Mouse (Mus musculus) C2C12 (cell line): ENCODE measurements around the gene Hykk. TPM values are rescaled to one million over a fixed set of nuclear protein-coding genes. Genes with fewer than 3 reads are reported as not detected.

Experiments used
- H3K27me3 ChIP-seq: one replicate; pipeline ENCODE4 v1.6.1; 2011; ENCODE audit not compliant: control insufficient read depth, insufficient read depth, insufficient read length
- H3K36me3 ChIP-seq: one replicate; pipeline ENCODE4 v1.6.1; 2011; ENCODE audit not compliant: control insufficient read depth, insufficient read depth
- H3K4me3 ChIP-seq: one replicate; pipeline ENCODE4 v1.5.1; 2011; ENCODE audit warnings: mild to moderate bottlenecking, control low read depth; ENCODE audit not compliant: poor library complexity, insufficient read depth, severe bottlenecking
- H3K79me2 ChIP-seq: one replicate; pipeline ENCODE4 v1.6.1; 2011; ENCODE audit not compliant: control insufficient read depth, insufficient read depth
- H3K79me3 ChIP-seq: one replicate; pipeline ENCODE4 v1.6.1; 2011; ENCODE audit warnings: low read depth, control low read depth
- H3ac ChIP-seq: one replicate; pipeline ENCODE3; 2011; ENCODE audit warnings: low read depth; ENCODE audit not compliant: control insufficient read depth, insufficient read length
- CEBPB ChIP-seq: IDR thresholded peaks from one replicate; pipeline ENCODE4 v1.6.1; 2011; ENCODE audit warnings: low read depth, mild to moderate bottlenecking, control low read depth, moderate library complexity
- CTCF ChIP-seq: IDR thresholded peaks from one replicate; pipeline ENCODE4 v1.5.1; 2011; ENCODE audit not compliant: control insufficient read depth, insufficient read depth, insufficient read length
- FOSL1 ChIP-seq: IDR thresholded peaks from one replicate; pipeline ENCODE4 v1.8.0; 2011; ENCODE audit warnings: mild to moderate bottlenecking, low read length; ENCODE audit not compliant: poor library complexity, insufficient read depth, severe bottlenecking
- MAX ChIP-seq: IDR thresholded peaks from one replicate; pipeline ENCODE4 v1.6.1; 2011; ENCODE audit warnings: mild to moderate bottlenecking, control low read depth
- MYOD1 ChIP-seq: IDR thresholded peaks from one replicate; pipeline ENCODE4 v1.6.1; 2011; ENCODE audit warnings: low read depth; ENCODE audit not compliant: control insufficient read depth, insufficient read length
- MYOG ChIP-seq: IDR thresholded peaks from one replicate; pipeline ENCODE4 v1.6.1; 2011; ENCODE audit not compliant: control insufficient read depth, insufficient read length; ENCODE audit errors: extremely low read depth
- USF1 ChIP-seq: IDR thresholded peaks from one replicate; pipeline ENCODE4 v1.6.1; 2011; ENCODE audit warnings: low read depth, mild to moderate bottlenecking, control low read depth, moderate library complexity
- long read RNA-seq, 2 experiments: library from polyadenylated mRNA; unstranded; transcript quantifications; one replicate each; pipeline ENCODE4 v2.0.0; 2019 to 2020
- polyA plus RNA-seq: library from polyadenylated mRNA; unstranded; fragments of >200 nt; fragmentation: generic; extraction: Trizol; gene quantifications from one replicate; pipeline ENCODE4 v1.2.1, GENCODE M21; 2012; ENCODE audit warnings: missing spikeins

The Hykk gene
- polyA plus RNA-seq, result 0.08 TPM
- long read RNA-seq, experiment 1, partial matches to known transcripts, result 0 of 1 reads
- long read RNA-seq, experiment 1, other reads (novel, unspliced or antisense), result 1 of 1 reads
- long read RNA-seq, experiment 2, partial matches to known transcripts, result 1 of 2 reads
- long read RNA-seq, experiment 2, other reads (novel, unspliced or antisense), result 1 of 2 reads

DNA sequence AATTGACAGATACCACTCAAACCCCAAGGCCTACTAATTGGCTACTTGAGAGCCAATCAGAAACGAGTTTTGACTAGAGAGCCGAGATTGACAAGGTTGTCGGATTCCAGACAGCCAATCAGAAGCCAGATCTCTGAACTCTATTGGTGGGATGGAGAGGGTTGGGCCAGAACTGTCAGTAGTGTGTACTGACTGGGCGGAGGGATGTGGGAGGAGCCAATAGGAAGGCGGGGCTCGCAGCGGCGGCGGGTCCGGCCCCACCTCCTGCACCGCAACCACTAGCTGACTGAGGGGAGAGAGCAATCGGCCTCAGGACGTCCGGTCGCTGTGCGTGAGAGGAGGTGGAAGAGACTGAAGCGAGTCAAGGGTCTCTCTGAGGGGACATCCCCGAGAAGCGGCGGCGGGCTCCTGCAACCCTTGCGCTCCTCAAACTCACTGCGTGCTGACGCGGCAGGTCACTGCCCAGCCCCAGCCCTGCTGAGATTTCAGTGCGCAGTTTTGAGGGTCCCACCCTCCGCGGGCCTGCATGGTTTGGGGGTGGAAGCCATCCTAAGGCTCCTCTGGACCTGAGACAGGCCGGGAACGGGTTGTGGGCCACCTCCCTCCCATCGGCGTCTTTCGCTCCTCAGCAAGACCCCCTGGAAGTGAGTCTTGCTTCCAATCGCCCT is at the start of gene Hykk:
Gene Hykk, plus strand, starts transcription at position 274 of the 668 bp plus-strand sequence.
- Histone ChIP-seq H3K4me3 (no peak within 1 kb of the TSS), H3K79me2 (no peaks in the 10 kb centered on the region), H3K79me3 (no peaks in the 10 kb centered on the region), H3ac (no peak within 1 kb of the TSS), H3K27me3 (no peaks in the 10 kb centered on the region), H3K36me3 (peaks cover 12% of the 10 kb centered on the region)
- TF ChIP-seq MYOG (no peak), CTCF (no peak), FOSL1 (no peak), MAX (no peak), USF1 (no peak), CEBPB (no peak), MYOD1 (no peak)

- peaks cover 74% of the 10 kb centered on the region for H3K79me2 ChIP-seq
- H3ac ChIP-seq, result no peak overlapping the region
- H3K4me3 ChIP-seq, result no peak overlapping the region
- H3K27me3 ChIP-seq, result no peaks in the 10 kb centered on the region
- peaks cover 64% of the 10 kb centered on the region for H3K36me3 ChIP-seq
- peaks cover 66% of the 10 kb centered on the region for H3K79me3 ChIP-seq
- TF ChIP-seq USF1 (no peak), CTCF (no peak), MYOG (no peak), MAX (no peak), CEBPB (no peak)
These were observed 38.3 kb upstream of the Hykk start for GRCm38 (mm10) chr9:54878759-54879158.

GRCm38 (mm10) chr9:54892111-54892510 is 25.0 kb upstream of the Hykk start:
- Histone ChIP-seq H3ac (no peak overlapping the region), H3K4me3 (no peak overlapping the region), H3K79me2 (no peaks in the 10 kb centered on the region), H3K36me3 (peaks cover 67% of the 10 kb centered on the region), H3K79me3 (no peaks in the 10 kb centered on the region), H3K27me3 (no peaks in the 10 kb centered on the region)
- TF ChIP-seq CEBPB, result no peak
- no peak for TF ChIP-seq USF1
- no peak for TF ChIP-seq MYOG
- TF ChIP-seq MYOD1, result no peak
- TF ChIP-seq FOSL1, result no peak
- no peak for TF ChIP-seq MAX
- TF ChIP-seq CTCF, result no peak

DNA sequence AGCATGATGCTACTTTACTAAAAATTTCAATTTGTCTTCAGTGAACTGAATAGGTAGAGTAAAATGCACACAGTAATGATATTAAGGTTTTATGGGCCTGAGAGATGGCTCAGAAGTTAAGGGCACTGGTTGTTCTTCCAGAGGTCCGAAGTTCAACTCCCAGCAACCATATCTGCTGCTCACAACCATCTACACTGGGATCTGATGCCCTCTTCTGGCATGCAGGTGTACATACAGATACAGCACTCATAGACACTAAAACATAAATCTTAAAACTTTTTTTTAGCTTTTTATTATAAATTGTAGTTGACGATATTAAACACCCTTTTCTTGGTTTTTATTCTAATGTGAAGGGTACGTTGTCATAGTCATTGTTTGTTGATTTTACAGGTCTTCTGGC is 20.0 kb upstream of the Hykk start:
- Histone ChIP-seq H3ac (no peak overlapping the region), H3K36me3 (peaks cover 65% of the 10 kb centered on the region), H3K79me3 (no peaks in the 10 kb centered on the region), H3K27me3 (no peaks in the 10 kb centered on the region), H3K4me3 (no peak overlapping the region), H3K79me2 (no peaks in the 10 kb centered on the region)
- no peak for TF ChIP-seq MYOD1
- TF ChIP-seq FOSL1, result no peak
- TF ChIP-seq CTCF, result no peak
- TF ChIP-seq CEBPB, result no peak
- TF ChIP-seq MAX, result no peak
- TF ChIP-seq USF1, result no peak
- TF ChIP-seq MYOG, result no peak

DNA sequence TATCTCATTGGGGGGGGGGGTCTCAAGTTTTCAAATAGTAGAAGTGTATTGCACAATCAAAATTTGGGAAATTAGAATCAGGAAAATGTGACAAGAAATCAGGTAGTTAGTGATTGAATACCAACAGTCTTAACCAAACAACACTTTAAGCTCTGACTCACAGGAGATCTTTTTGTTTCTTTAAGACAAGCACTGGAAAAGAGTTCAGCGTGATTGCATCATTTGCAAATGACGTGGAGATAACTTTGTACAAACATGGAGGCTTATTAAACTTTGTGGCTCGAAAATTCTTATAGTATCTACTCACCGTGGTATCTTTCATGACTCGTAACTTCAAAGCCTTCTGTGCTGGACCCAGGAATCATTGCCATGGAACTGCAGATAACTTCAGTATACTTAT is 7.6 kb upstream of the Hykk start:
- Histone ChIP-seq H3K36me3 (peaks cover 66% of the 10 kb centered on the region), H3K79me3 (no peaks in the 10 kb centered on the region)
- peak; percentile 84 for TF ChIP-seq CEBPB
- TF ChIP-seq USF1, result no peak

GRCm38 (mm10) chr9:54915576-54915975 is 1.5 kb upstream of the Hykk start:
- Histone ChIP-seq H3ac (no peak overlapping the region), H3K36me3 (peaks cover 20% of the 10 kb centered on the region), H3K27me3 (no peaks in the 10 kb centered on the region), H3K79me3 (no peaks in the 10 kb centered on the region), H3K79me2 (no peaks in the 10 kb centered on the region), H3K4me3 (no peak overlapping the region)
- no peak for TF ChIP-seq FOSL1
- TF ChIP-seq MAX, result no peak
- no peak for TF ChIP-seq MYOD1

More for the DNA sequence above, 7.6 kb upstream of the Hykk start:
- Histone ChIP-seq H3ac (no peak overlapping the region), H3K79me2 (no peaks in the 10 kb centered on the region), H3K27me3 (no peaks in the 10 kb centered on the region), H3K4me3 (no peak overlapping the region)
